Mouse (Mus musculus): Measurements from ENCODE around the gene Efhd1.

Efhd1 gene

DNA sequence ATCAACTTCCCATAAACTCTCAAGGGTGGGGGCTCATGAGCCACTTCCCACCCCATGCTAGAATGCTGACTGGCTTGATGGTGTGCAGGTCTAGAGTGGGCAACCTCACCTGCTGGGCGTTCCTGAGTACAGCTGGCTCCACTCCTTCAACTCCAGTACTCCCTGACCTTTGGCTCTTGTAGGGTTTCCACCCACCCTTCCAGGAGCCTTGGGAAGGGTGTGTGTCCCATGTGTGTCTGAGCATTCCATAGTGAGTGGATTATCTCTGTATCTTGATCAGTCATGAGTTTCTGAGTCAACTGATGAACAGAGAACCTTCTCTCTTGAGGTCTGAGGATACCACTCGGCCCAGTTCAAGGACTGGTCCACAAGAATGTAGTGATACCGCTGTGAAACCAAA, 44.8 kb downstream of the Efhd1 start:
- DNase-seq (ENCODE audit: low spot score): no peak

GRCm38 (mm10) chr1:87309621-87310020, 45.5 kb downstream of the Efhd1 start:
- DNase-seq (ENCODE audit: low spot score): no peak

- DNase-seq (ENCODE audit: low spot score): no peak
These were observed 48.5 kb downstream of the Efhd1 start for GRCm38 (mm10) chr1:87312681-87313080.

DNA sequence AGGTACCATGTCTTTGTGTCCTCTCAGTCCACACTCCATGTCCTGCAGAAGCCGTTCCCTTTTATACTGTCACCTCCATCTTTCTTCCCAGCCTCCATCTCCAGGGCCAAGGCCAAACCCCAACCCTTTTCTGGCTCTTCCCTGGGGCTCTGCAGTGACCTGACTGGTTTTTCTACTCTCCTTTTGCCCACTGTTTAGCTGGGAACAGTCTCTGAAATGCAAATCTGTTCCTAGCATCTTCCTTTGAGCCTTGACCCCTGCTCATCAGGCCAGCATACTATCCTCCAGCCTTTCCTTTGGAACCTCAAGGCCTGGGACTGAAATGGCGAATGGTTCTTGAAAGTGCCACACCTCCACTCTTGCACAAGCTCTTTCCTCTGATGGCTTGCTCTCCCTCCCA, 49.0 kb downstream of the Efhd1 start:
- DNase-seq (ENCODE audit: low spot score): no peak

GRCm38 (mm10) chr1:87313843-87314570, 49.8 kb downstream of the Efhd1 start:
- no peak for DNase-seq (ENCODE audit: low spot score)

- no peak for DNase-seq (ENCODE audit: low spot score)
These were observed 51.3 kb downstream of the Efhd1 start for GRCm38 (mm10) chr1:87315431-87315830.

- DNase-seq (ENCODE audit: low spot score): no peak
These were observed 51.7 kb downstream of the Efhd1 start for GRCm38 (mm10) chr1:87315894-87316293.

- no peak for DNase-seq (ENCODE audit: low spot score)
These were observed 52.5 kb downstream of the Efhd1 start for GRCm38 (mm10) chr1:87316672-87317071.

DNA sequence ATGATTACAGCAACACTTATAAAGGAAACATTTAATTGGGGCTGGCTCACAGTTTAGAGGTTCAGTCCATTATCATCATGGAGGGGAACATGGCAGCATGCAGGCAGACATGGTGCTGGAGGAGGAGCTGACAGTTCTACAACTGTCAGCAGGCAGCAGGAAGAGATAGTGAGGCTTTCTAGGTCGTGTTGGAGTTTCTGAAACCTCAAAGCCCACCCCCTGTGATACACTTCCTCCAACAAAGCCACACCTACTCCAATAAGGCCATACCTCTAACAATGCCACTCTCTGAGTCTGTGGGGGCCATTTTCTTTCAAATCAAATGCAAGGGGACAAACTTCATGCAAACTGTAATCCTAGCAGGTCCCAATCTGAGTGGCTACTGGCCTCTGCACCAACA, 56.9 kb downstream of the Efhd1 start:
- DNase-seq (ENCODE audit: low spot score): no peak

- no peak for DNase-seq (ENCODE audit: low spot score)
These were observed 58.6 kb downstream of the Efhd1 start for GRCm38 (mm10) chr1:87322778-87323177.

- DNase-seq (ENCODE audit: low spot score): no peak
These were observed 60.5 kb downstream of the Efhd1 start for GRCm38 (mm10) chr1:87324649-87325048.

DNA sequence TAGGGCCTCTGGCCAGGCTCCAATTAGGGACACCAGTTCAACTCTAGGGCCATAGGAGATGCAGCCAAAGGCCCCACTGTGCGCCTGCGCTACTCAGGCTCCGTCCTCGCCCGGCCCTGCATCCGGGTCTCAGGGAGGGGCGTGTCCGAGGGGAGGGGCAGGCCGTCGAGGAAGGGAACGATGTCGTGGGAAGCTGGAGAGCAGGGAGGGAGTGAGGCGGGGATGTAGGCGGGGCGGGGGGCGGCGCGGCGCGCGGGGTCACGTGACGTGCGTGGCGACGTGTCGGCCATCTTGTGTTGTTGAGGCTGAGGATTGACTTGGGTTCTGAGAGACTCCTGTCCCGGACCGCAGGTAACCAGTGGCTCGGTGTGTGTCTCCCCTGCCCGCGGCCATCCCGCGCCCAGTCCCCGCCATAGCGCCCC, 62.6 kb downstream of the Efhd1 start, which contains the start of gene Gigyf2:
TSS of gene Gigyf2 (plus strand) at position 257 of the 422 bp plus-strand sequence.
- peak; percentile 94 for DNase-seq (ENCODE audit: low spot score)

DNA sequence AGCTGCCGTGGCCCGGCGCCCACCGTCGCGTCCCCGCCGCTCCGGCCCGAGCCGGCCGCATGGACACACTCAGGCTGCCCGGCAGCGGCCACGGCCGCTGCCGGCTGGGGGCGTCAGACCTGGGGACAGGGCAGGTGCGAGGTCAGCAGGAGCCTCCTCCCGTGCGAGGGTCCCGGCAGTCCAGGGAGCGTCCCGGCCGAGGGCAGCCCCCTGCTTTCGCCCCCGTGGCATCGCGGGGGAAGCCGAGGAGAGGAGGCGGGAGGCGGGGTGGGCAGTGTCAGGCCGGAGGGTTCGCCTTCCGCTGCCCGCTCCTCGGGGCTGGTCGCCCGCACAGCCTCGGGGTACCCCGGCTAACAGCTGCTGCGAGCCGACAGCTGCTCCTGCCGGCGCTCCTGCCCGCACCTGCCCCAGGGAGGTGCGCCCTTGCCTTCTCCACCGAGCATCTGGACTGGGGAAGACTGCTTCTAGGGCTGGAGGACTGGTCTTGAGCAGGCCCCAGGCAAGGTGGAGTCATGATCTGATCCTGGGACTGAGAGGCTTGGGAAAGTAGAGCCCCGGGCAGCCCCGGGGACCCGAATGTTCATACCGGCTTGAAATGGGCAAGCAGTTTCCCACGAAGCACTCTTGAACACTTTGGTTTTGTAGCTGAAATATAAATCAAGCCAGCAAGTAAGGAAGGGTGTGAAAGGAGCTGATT, 63.1 kb downstream of the Efhd1 start:
- no peak for DNase-seq (ENCODE audit: low spot score)

DNA sequence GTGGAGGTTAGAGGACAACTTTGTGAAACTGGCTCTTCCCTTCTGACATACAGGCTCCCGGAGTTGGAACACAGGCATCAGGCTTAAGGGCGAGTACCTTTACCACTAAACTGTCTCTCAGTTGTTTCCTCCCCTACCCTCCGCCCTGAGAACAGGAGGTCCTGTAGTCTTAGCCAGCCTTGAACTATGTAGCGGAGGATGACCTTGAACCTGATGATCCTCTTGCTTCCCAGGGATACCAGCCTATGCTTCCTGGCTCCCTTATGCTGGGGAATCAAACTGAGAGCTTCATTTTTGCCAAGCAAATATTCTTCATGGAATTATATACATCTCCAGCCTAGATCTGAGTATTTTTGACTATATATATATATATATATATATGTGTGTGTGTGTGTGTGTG, 67.6 kb downstream of the Efhd1 start:
- no peak for DNase-seq (ENCODE audit: low spot score)

DNA sequence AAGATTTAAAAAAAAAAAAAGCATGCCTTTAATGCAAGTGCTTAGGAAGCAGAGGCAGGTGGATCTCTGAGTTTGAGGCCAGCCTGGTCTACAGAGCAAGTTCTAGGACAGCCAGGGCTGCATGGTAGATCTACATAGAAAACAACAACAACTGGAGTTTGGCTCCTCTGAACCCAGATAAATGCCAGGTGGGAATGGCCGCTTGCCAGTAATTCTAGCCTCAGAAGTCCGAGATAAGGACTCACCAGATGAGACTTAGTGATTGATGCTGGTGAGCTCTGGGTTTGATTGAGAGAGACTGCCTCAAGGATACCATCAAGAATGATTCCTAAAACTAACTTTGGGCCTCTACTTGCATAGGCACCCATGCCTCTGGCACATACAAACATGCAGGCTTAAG, 86.4 kb downstream of the Efhd1 start:
- no peak for DNase-seq (ENCODE audit: low spot score)

DNA sequence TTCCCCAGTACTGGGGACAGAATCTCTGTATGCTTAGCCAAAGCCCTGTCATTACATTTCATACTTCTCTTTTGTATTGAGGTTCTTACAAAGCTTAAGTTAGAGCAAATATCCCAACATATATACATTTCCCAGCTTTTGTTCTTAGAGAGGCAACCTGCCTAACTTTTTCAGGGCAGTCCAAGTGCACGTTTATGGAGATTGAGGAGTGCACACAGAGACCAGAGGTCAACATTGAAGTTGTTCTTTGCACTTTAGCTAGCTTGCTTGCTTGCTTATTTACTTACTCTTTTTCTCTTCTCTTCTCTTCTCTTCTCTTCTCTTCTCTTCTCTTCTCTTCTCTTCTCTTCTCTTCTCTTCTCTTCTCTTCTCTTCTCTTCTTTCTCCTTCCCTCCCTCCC, 96.1 kb downstream of the Efhd1 start:
- no peak for DNase-seq (ENCODE audit: low spot score)

All from T-cell, adult 2 months (primary cell).